Mouse (Mus musculus) gastrocnemius, adult 2 months (tissue): ENCODE measurements around the gene Elovl6. TPM values are rescaled to one million over a fixed set of nuclear protein-coding genes. Genes with fewer than 3 reads are reported as not detected.

Experiments
- DNase-seq: peaks from one replicate; pipeline ENCODE4 v3.0.0; 2022
- H3K27ac ChIP-seq: fragments of 200-600 bp; 2 replicates; pipeline ENCODE4 v1.8.1; 2022; ENCODE audit warnings: mild to moderate bottlenecking
- H3K4me3 ChIP-seq: fragments of 200-600 bp; 2 replicates; pipeline ENCODE4 v1.8.1; 2022; ENCODE audit warnings: mild to moderate bottlenecking, moderate library complexity
- CTCF ChIP-seq: fragments of 200-600 bp; IDR thresholded peaks from 2 replicates; pipeline ENCODE4 v1.8.1; 2022; ENCODE audit warnings: antibody characterized with exemption, mild to moderate bottlenecking, moderate library complexity
- intact Hi-C: fragments of 180-260 bp; cut with DNase I; formaldehyde crosslinking; loops from one replicate; pipeline ENCODE4 v1.15.1; 2025
- total RNA-seq, 2 experiments: library from RNA; stranded (reverse); gene quantifications; 2 replicates each; pipeline ENCODE4 v1.2.3; 2021

Elovl6 gene
- total RNA-seq, 2 experiments from 2014 or later, result 0.33 to 0.89 TPM

GRCm38 (mm10) chr3:129605487-129605886, 73.3 kb downstream of the Elovl6 start:
- Histone ChIP-seq H3K27ac (no peak overlapping the region), H3K4me3 (no peak overlapping the region)
- TF ChIP-seq CTCF, result no peak
- intact Hi-C loops, result no loop called here
- no peak for DNase-seq

GRCm38 (mm10) chr3:129605934-129606333, 73.8 kb downstream of the Elovl6 start:
- intact Hi-C loops, result no loop called here
- TF ChIP-seq CTCF, result no peak
- DNase-seq, result no peak

GRCm38 (mm10) chr3:129611626-129612025, 79.5 kb downstream of the Elovl6 start:
- intact Hi-C loops, result no loop called here
- Histone ChIP-seq H3K27ac (no peak overlapping the region), H3K4me3 (no peak overlapping the region)
- DNase-seq, result no peak
- TF ChIP-seq CTCF, result no peak

More at GRCm38 (mm10) chr3:129605934-129606333, 73.8 kb downstream of the Elovl6 start:
- H3K4me3 ChIP-seq, result no peak overlapping the region
- no peak overlapping the region for H3K27ac ChIP-seq

- H3K4me3 ChIP-seq, result peak overlapping the region; percentile 54
- no peak overlapping the region for H3K27ac ChIP-seq
- no peak for DNase-seq
- intact Hi-C loops, result no loop called here
- no peak for TF ChIP-seq CTCF
These were observed 80.3 kb downstream of the Elovl6 start for GRCm38 (mm10) chr3:129612311-129613097.

GRCm38 (mm10) chr3:129613756-129614155, 81.6 kb downstream of the Elovl6 start:
- DNase-seq, result no peak
- no peak for TF ChIP-seq CTCF
- Histone ChIP-seq H3K27ac (no peak overlapping the region), H3K4me3 (no peak overlapping the region)
- intact Hi-C loops, result no loop called here

- no peak for TF ChIP-seq CTCF
- no peak overlapping the region for H3K27ac ChIP-seq
- DNase-seq, result peak; percentile 68
- no peak overlapping the region for H3K4me3 ChIP-seq
- intact Hi-C loops, result no loop called here
These were observed 82.1 kb downstream of the Elovl6 start for GRCm38 (mm10) chr3:129614216-129614615.

- Histone ChIP-seq H3K4me3 (no peak overlapping the region), H3K27ac (no peak overlapping the region)
- no peak for TF ChIP-seq CTCF
- DNase-seq, result no peak
- intact Hi-C loops, result no loop called here
These were observed 85.3 kb downstream of the Elovl6 start for GRCm38 (mm10) chr3:129617450-129617849.

GRCm38 (mm10) chr3:129619194-129619775, 87.1 kb downstream of the Elovl6 start:
- intact Hi-C loops, result no loop called here
- H3K27ac ChIP-seq, result no peak overlapping the region
- no peak for DNase-seq
- no peak overlapping the region for H3K4me3 ChIP-seq
- TF ChIP-seq CTCF, result no peak

GRCm38 (mm10) chr3:129620802-129621201, 88.6 kb downstream of the Elovl6 start:
- no peak for TF ChIP-seq CTCF
- no peak for DNase-seq
- Histone ChIP-seq H3K27ac (no peak overlapping the region), H3K4me3 (no peak overlapping the region)
- intact Hi-C loops, result no loop called here

GRCm38 (mm10) chr3:129621255-129621654, 89.1 kb downstream of the Elovl6 start:
- intact Hi-C loops, result no loop called here
- no peak for TF ChIP-seq CTCF
- no peak overlapping the region for H3K4me3 ChIP-seq
- no peak for DNase-seq
- H3K27ac ChIP-seq, result no peak overlapping the region

- Histone ChIP-seq H3K4me3 (no peak overlapping the region), H3K27ac (no peak overlapping the region)
- TF ChIP-seq CTCF, result peak; percentile 35
- intact Hi-C loops, result no loop called here
- DNase-seq, result no peak
These were observed 90.0 kb downstream of the Elovl6 start for GRCm38 (mm10) chr3:129622120-129622519.

GRCm38 (mm10) chr3:129622705-129623104, 90.5 kb downstream of the Elovl6 start:
- intact Hi-C loops, result no loop called here
- no peak for TF ChIP-seq CTCF
- DNase-seq, result no peak
- H3K4me3 ChIP-seq, result no peak overlapping the region
- no peak overlapping the region for H3K27ac ChIP-seq

GRCm38 (mm10) chr3:129624193-129624805, 92.1 kb downstream of the Elovl6 start:
- intact Hi-C loops, result no loop called here
- no peak for TF ChIP-seq CTCF
- no peak for DNase-seq
- Histone ChIP-seq H3K27ac (no peak overlapping the region), H3K4me3 (no peak overlapping the region)
